Comparison of ENCODE assay signal across 28 mouse cellular contexts in the genomic region with DNA sequence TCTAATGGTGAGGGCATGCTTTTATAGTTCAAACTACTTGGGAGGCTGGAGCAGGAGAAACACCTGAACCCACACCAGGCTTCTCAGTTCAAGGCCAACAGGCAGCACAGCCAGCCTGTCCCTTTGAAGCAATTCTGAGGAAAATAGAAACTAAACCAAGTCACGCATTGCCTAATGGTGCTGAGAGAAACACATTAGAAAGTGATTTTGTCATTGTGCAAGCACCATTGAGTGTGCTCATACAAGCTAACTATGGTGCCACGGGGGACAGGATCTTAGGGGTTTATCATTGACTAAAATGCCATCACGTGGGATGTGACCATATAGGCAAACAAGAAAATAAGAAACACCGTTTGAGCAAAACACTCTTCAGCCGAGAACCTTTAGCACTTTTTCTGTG.
"Had no signal": no experiment of that assay in that cellular context is flagged by ENCODE, and none has a peak within 500 bp of the region (broad histone marks: within the 10 kb centered on the region; RNA-seq: fewer than 3 reads in every experiment).

No protein-coding gene starts in this region.

- ATAC-seq: forebrain, embryonic 13.5 days; forebrain, embryonic 14.5 days; forebrain, embryonic 15.5 days; forebrain, embryonic 16.5 days; forebrain, postnatal 0 days had no signal

- H3K4me3 ChIP-seq: embryonic facial prominence, embryonic 10.5 days; embryonic facial prominence, embryonic 12.5 days; embryonic facial prominence, embryonic 13.5 days; embryonic facial prominence, embryonic 15.5 days; erythroblast, embryonic 14.5 days; forebrain, embryonic 10.5 days; forebrain, embryonic 12.5 days; forebrain, embryonic 13.5 days; forebrain, embryonic 15.5 days; gastrocnemius, adult 2 months; heart, adult 2 months had no signal

- DNase-seq: cerebellum, adult 2 months; cerebellum, adult 8-10 months; cerebellum, adult 9-10 months; cerebellum, adult 9-11 months; cerebellum, postnatal 10 days; cerebellum, postnatal 14 days; cerebellum, postnatal 25 days; cerebellum, postnatal 36 days; embryo, embryonic 11 days; forebrain, postnatal 0 days; gastrocnemius, adult 2 months; gastrocnemius, postnatal 10 days; gastrocnemius, postnatal 14 days; gastrocnemius, postnatal 25 days; gastrocnemius, postnatal 36 days; heart, adult 18-20 months; heart, adult 2 months had no signal

- H3K9me3 ChIP-seq: embryonic facial prominence, embryonic 10.5 days; embryonic facial prominence, embryonic 12.5 days; embryonic facial prominence, embryonic 13.5 days; embryonic facial prominence, embryonic 15.5 days; forebrain, embryonic 10.5 days; forebrain, embryonic 12.5 days; forebrain, embryonic 13.5 days; forebrain, embryonic 15.5 days had no signal

- H3K36me3 ChIP-seq: embryonic facial prominence, embryonic 10.5 days; embryonic facial prominence, embryonic 12.5 days; embryonic facial prominence, embryonic 13.5 days; embryonic facial prominence, embryonic 15.5 days; forebrain, embryonic 10.5 days; forebrain, embryonic 12.5 days; forebrain, embryonic 15.5 days had no signal

- H3K9ac ChIP-seq: embryonic facial prominence, embryonic 12.5 days; embryonic facial prominence, embryonic 13.5 days; embryonic facial prominence, embryonic 15.5 days; forebrain, embryonic 12.5 days; forebrain, embryonic 13.5 days; forebrain, embryonic 15.5 days; forebrain, postnatal 0 days had no signal

- H3K27me3 ChIP-seq: embryonic facial prominence, embryonic 12.5 days; embryonic facial prominence, embryonic 13.5 days; embryonic facial prominence, embryonic 15.5 days; forebrain, embryonic 12.5 days; forebrain, embryonic 13.5 days; forebrain, embryonic 15.5 days had no signal

- H3K4me1 ChIP-seq: embryonic facial prominence, embryonic 10.5 days; embryonic facial prominence, embryonic 12.5 days; embryonic facial prominence, embryonic 13.5 days; embryonic facial prominence, embryonic 15.5 days; forebrain, embryonic 10.5 days; forebrain, embryonic 12.5 days; forebrain, embryonic 13.5 days; forebrain, embryonic 15.5 days had no signal

- H3K4me2 ChIP-seq: embryonic facial prominence, embryonic 12.5 days; embryonic facial prominence, embryonic 13.5 days; embryonic facial prominence, embryonic 15.5 days; forebrain, embryonic 12.5 days; forebrain, embryonic 13.5 days; forebrain, embryonic 15.5 days had no signal

- H3K27ac ChIP-seq: embryonic facial prominence, embryonic 10.5 days; embryonic facial prominence, embryonic 12.5 days; embryonic facial prominence, embryonic 13.5 days; embryonic facial prominence, embryonic 15.5 days; forebrain, embryonic 10.5 days; forebrain, embryonic 12.5 days; forebrain, embryonic 13.5 days; forebrain, embryonic 15.5 days; gastrocnemius, adult 2 months; heart, adult 2 months had no signal
